Mouse (Mus musculus): ENCODE measurements around the gene Itm2b.

Gene Itm2b

GRCm38 (mm10) chr14:73394263-73395006, 9.3 kb upstream of the Itm2b start:
- no peak for DNase-seq (ENCODE audit: low read depth, low spot score)

GRCm38 (mm10) chr14:73391457-73391856, 6.4 kb upstream of the Itm2b start:
- DNase-seq (ENCODE audit: low read depth, low spot score) = no peak

GRCm38 (mm10) chr14:73390196-73390595, 5.1 kb upstream of the Itm2b start:
- DNase-seq (ENCODE audit: low read depth, low spot score) = no peak

DNA sequence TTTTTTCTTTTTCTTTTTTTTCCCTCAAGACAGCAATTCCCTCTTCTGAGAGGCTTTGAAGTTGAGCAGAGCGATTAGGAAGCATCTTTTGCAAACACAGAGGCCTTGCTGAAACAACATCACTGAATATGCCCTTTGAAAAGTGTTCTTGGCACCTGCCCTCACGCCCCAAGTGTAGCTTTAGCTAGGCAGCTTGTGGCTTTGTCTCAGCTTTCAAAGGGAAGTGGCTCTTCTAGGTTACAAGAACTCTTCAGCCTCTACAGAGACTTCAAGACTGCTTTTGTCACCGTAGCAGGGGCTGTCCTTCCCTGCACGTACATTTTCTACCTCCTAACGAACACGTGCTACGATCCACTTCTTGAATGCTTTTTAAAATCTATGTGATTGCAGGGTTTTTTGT, 4.0 kb upstream of the Itm2b start:
- DNase-seq (ENCODE audit: low read depth, low spot score) = no peak

- DNase-seq (ENCODE audit: low read depth, low spot score) = no peak
These were observed 3.5 kb upstream of the Itm2b start for GRCm38 (mm10) chr14:73388546-73388945.

DNA sequence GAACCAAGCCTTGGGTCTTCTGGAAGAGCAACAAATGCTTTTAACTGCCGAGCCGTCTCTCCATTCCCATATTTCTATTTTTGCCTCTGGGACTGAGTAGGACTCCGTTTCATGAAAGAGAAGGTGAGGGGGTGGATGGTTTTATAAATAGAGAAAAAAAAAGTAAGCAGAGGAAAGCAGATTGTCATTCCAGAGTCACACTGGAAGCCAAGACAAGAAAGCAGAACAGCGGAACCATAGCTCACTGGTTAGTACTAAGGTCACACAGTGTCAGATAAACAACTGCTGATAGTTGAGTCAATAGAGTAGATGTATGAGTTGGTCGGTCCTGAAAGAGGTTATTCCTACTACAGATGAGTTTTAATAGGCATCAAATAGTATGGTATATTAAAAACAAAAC, 1.4 kb upstream of the Itm2b start:
- no peak for DNase-seq (ENCODE audit: low read depth, low spot score)

DNA sequence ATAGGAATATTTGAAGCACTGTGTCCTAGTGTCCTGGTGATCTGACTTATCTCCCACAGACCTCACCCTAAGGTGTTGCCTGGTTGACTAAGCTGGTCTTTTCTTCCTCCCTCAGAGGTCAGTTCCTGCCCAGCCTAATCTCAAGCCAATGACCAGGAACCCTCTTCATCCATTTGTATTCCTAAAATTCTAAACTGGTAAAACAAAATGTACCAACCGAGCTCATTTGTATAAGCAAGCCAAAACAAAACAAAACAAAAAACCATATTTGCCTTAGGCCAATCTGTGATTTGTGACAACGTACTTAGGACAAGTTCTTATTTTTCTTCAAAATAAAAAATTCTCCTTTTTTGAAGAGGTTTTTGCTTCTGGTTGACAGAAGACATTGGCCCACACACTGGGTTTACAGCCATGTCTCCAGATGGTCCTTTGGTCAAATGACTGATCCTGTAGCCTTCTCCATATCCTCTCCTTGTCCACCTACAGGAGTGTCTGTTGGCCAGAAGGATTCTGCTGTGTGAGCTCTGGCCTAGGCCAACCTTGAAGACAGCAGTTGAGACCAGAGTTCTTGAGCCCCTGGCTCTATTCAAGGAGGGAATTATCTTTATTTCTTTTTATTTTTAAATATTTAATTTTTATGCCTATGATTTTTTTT, 758 bp upstream of the Itm2b start:
- DNase-seq (ENCODE audit: low read depth, low spot score) = no peak

GRCm38 (mm10) chr14:73384546-73384912, 560 bp downstream of the Itm2b start:
- DNase-seq (ENCODE audit: low read depth, low spot score) = peak; percentile 73

- no peak for DNase-seq (ENCODE audit: low read depth, low spot score)
These were observed 1.3 kb downstream of the Itm2b start for GRCm38 (mm10) chr14:73383746-73384145.

- no peak for DNase-seq (ENCODE audit: low read depth, low spot score)
These were observed 2.4 kb downstream of the Itm2b start for GRCm38 (mm10) chr14:73382699-73383098.

- no peak for DNase-seq (ENCODE audit: low read depth, low spot score)
These were observed 3.5 kb downstream of the Itm2b start for GRCm38 (mm10) chr14:73381559-73381958.

DNA sequence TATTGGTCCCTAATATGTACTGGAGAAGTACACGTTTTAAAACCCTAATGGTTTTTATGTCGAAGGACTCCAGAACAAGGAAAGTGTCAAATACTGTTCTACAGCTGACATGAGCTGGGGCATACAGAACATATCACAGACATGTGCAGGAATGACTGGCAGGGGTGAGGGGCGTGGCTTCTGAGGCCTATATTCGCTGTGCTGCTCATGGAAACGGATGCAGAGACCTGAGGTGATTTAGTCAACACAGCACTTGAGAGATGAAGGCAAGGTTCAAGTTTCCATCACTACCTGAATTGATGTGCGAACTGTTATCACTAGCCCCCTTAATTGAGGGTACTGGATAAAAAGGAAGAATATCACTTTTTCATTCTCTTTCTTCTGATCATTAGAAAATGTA, 7.3 kb downstream of the Itm2b start:
- DNase-seq (ENCODE audit: low read depth, low spot score) = no peak

DNA sequence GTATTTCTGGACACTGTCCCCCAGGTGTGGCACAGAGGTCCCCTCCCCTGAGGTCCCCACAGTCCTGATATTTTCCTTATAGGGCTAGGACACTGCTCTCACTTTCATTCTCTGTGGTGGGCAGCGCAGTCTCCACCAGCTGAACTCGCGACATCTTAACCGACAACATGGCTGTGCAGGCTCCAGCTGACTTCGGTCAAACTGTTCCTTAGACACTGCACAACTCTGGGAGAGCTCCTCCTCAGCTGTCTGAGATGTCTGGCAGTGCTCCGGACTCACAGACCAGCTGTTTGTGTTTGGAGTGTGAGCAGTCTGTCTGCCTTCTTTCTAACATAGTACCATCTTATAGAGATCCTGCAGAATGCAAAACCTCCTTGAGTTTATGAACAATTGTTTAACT, 8.2 kb downstream of the Itm2b start:
- DNase-seq (ENCODE audit: low read depth, low spot score) = no peak

- DNase-seq (ENCODE audit: low read depth, low spot score) = no peak
These were observed 9.2 kb downstream of the Itm2b start for GRCm38 (mm10) chr14:73375903-73376302.

DNA sequence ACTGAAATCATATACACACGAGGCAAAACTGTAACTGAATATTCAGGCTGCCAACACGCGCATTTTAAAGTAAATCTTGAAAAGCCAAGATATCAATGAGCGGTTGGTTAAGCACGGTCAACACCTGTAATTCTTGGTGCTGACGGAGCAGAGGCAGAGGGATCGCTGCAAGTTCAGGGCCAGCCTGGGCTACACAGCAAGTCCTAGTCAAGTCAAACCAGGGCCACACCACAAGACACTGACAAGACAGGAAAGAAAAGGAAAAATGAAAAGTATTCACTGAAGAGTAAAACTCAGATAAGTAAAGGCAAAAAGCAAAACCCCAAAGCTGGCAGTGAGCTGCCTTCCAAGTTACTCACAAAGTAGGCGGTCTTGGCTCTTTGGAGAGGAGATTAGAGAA, 9.6 kb downstream of the Itm2b start:
- no peak for DNase-seq (ENCODE audit: low read depth, low spot score)

GRCm38 (mm10) chr14:73374315-73374890, 10.7 kb downstream of the Itm2b start:
- DNase-seq (ENCODE audit: low read depth, low spot score) = no peak

DNA sequence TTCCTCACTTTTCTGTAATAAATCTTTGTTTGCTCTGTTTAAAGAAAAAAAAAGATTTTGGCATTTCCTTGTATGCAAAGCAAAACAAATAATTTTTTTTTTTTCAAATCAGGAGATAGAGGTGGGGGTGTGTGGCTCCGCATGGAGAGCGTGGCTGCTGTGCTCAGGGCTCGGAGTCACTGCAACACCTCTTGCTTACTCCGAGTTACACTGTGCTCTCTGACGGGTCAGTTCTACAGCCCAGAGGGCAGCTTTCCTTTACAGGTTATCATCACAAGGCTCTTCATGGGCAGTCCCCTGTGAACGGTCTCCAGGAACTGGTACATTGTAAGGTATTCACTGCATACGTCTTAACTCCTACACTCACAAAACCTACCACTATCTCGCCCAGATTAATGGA, 11.5 kb downstream of the Itm2b start:
- no peak for DNase-seq (ENCODE audit: low read depth, low spot score)

- no peak for DNase-seq (ENCODE audit: low read depth, low spot score)
These were observed 12.1 kb downstream of the Itm2b start for GRCm38 (mm10) chr14:73372990-73373389.

GRCm38 (mm10) chr14:73371577-73371976, 13.5 kb downstream of the Itm2b start:
- no peak for DNase-seq (ENCODE audit: low read depth, low spot score)

- DNase-seq (ENCODE audit: low read depth, low spot score) = no peak
These were observed 14.3 kb downstream of the Itm2b start for GRCm38 (mm10) chr14:73370695-73371372.

- DNase-seq (ENCODE audit: low read depth, low spot score) = no peak
These were observed 14.9 kb downstream of the Itm2b start for GRCm38 (mm10) chr14:73370078-73370670.

- DNase-seq (ENCODE audit: low read depth, low spot score) = no peak
These were observed 15.5 kb downstream of the Itm2b start for GRCm38 (mm10) chr14:73369634-73370033.
